Mouse (Mus musculus) kidney, adult 9 months (tissue): Measurements from ENCODE around the gene Slc28a1.

Experiments used
- DNase-seq: peaks from one replicate; pipeline ENCODE4 v3.0.0; 2022

Slc28a1 gene

GRCm38 (mm10) chr7:81114555-81114954, at the start of gene Slc28a1:
Gene Slc28a1 (plus strand): TSS chr7:81114799.
- DNase-seq: peak; percentile 91

GRCm38 (mm10) chr7:81066714-81067113, 47.9 kb upstream of the Slc28a1 start:
- no peak for DNase-seq

GRCm38 (mm10) chr7:81072463-81072862, 42.1 kb upstream of the Slc28a1 start:
- no peak for DNase-seq

- DNase-seq: no peak
These were observed 41.3 kb upstream of the Slc28a1 start for GRCm38 (mm10) chr7:81073273-81073672.

- DNase-seq: no peak
These were observed 40.1 kb upstream of the Slc28a1 start for GRCm38 (mm10) chr7:81074546-81074945.

- DNase-seq: no peak
These were observed 39.3 kb upstream of the Slc28a1 start for GRCm38 (mm10) chr7:81075299-81075698.

- no peak for DNase-seq
These were observed 38.9 kb upstream of the Slc28a1 start for GRCm38 (mm10) chr7:81075732-81076131.

- no peak for DNase-seq
These were observed 37.6 kb upstream of the Slc28a1 start for GRCm38 (mm10) chr7:81077009-81077408.

- DNase-seq: no peak
These were observed 35.9 kb upstream of the Slc28a1 start for GRCm38 (mm10) chr7:81078740-81079139.

GRCm38 (mm10) chr7:81093420-81093965, 21.1 kb upstream of the Slc28a1 start:
- DNase-seq: no peak

GRCm38 (mm10) chr7:81094104-81094757, 20.4 kb upstream of the Slc28a1 start:
- no peak for DNase-seq

GRCm38 (mm10) chr7:81100341-81100740, 14.3 kb upstream of the Slc28a1 start:
- no peak for DNase-seq

GRCm38 (mm10) chr7:81102854-81103253, 11.7 kb upstream of the Slc28a1 start:
- no peak for DNase-seq

- DNase-seq: no peak
These were observed 9.1 kb upstream of the Slc28a1 start for GRCm38 (mm10) chr7:81105525-81105924.

- DNase-seq: no peak
These were observed 6.4 kb upstream of the Slc28a1 start for GRCm38 (mm10) chr7:81108226-81108625.

GRCm38 (mm10) chr7:81109717-81110651, 4.6 kb upstream of the Slc28a1 start:
- DNase-seq: peak; percentile 38

GRCm38 (mm10) chr7:81110791-81111190, 3.8 kb upstream of the Slc28a1 start:
- DNase-seq: no peak

GRCm38 (mm10) chr7:81111729-81112128, 2.9 kb upstream of the Slc28a1 start:
- peak; percentile 96 for DNase-seq

- DNase-seq: peak; percentile 91
These were observed 1.8 kb upstream of the Slc28a1 start for GRCm38 (mm10) chr7:81112686-81113360.

GRCm38 (mm10) chr7:81121099-81121498, 6.5 kb downstream of the Slc28a1 start:
- peak; percentile 69 for DNase-seq

GRCm38 (mm10) chr7:81122808-81123207, 8.2 kb downstream of the Slc28a1 start:
- DNase-seq: no peak

GRCm38 (mm10) chr7:81123553-81123952, 9.0 kb downstream of the Slc28a1 start:
- peak; percentile 73 for DNase-seq

GRCm38 (mm10) chr7:81124773-81125172, 10.2 kb downstream of the Slc28a1 start:
- no peak for DNase-seq
